Mouse (Mus musculus) midbrain, embryonic 15.5 days (tissue): Measurements from ENCODE around the gene Arhgef1. TPM values are rescaled to one million over a fixed set of nuclear protein-coding genes. Genes with fewer than 3 reads are reported as not detected.
A peak's percentile ranks its signal among the peaks of the same experiment; 100 is the strongest.

Experiments
- ATAC-seq: fragments of 200-750 bp; cut with Nextera tagmentation; replicated peaks from 2 replicates; pipeline ENCODE4 v1.8.0; 2017; ENCODE audit warnings: moderate TSS enrichment
- H3K27ac ChIP-seq: fragments of 300-500 bp; sonication (generic); 2 replicates; pipeline ENCODE4 v1.5.1; 2015; ENCODE audit warnings: mild to moderate bottlenecking, inconsistent platforms
- H3K27me3 ChIP-seq: fragments of 300-500 bp; sonication (generic); replicated peaks from 2 replicates; pipeline ENCODE4 v1.6.1; 2015; ENCODE audit warnings: inconsistent platforms
- H3K36me3 ChIP-seq: fragments of 300-500 bp; sonication (generic); replicated peaks from 2 replicates; pipeline ENCODE4 v1.6.1; 2015; ENCODE audit warnings: inconsistent platforms
- H3K4me1 ChIP-seq: fragments of 300-500 bp; sonication (generic); 2 replicates; pipeline ENCODE4 v1.6.1; 2015; ENCODE audit warnings: inconsistent platforms
- H3K4me2 ChIP-seq: fragments of 300-500 bp; sonication (generic); 2 replicates; pipeline ENCODE4 v1.6.1; 2015; ENCODE audit warnings: inconsistent platforms, mild to moderate bottlenecking, moderate library complexity
- H3K4me3 ChIP-seq: fragments of 300-500 bp; sonication (generic); 2 replicates; pipeline ENCODE4 v1.5.1; 2015; ENCODE audit warnings: mild to moderate bottlenecking, inconsistent platforms
- H3K9ac ChIP-seq: fragments of 300-500 bp; sonication (generic); 2 replicates; pipeline ENCODE4 v1.6.1; 2015; ENCODE audit warnings: mild to moderate bottlenecking, inconsistent platforms
- H3K9me3 ChIP-seq: fragments of 300-500 bp; sonication (generic); 2 replicates; pipeline ENCODE4 v1.6.1; 2016; ENCODE audit warnings: inconsistent platforms
- WGBS: fragments of 180-500 bp; shearing (Covaris S2); methylation state at CpG from one replicate; pipeline ENCODE4 v1.1.7; 2015; ENCODE audit warnings: mixed read lengths; 5-methylcytosine and 5-hydroxymethylcytosine counted together
- microRNA-seq: library from miRNA; unstranded; fragments of <30 nt; microRNA quantifications from one replicate; pipeline ENCODE4, GENCODE M21; 2016
- polyA plus RNA-seq: library from polyadenylated mRNA; unstranded; fragments of >200 nt; fragmentation: Nextera tagmentation; extraction: Ambion mirVana; gene quantifications from 2 replicates; pipeline ENCODE4 v1.2.1, GENCODE M21; 2015

Arhgef1 gene
- polyA plus RNA-seq, 1 experiment from 2014 or later, result 69.9 TPM

- Histone ChIP-seq H3K4me1 (peaks cover 14% of the 10 kb centered on the region), H3K4me3 (no peak overlapping the region), H3K27ac (0 out of 2 replicates have a peak overlapping the region, but pooled peaks have one; percentile 14), H3K9ac (no peak overlapping the region), H3K9me3 (no peaks in the 10 kb centered on the region), H3K36me3 (peaks cover 25% of the 10 kb centered on the region), H3K27me3 (no peaks in the 10 kb centered on the region), H3K4me2 (no peak overlapping the region)
- no peak for ATAC-seq
- WGBS, result 28% methylated on average over 9 of the region's 9 CpGs
Observed at GRCm38 (mm10) chr7:24974893-24975595, 72.3 kb downstream of the Arhgef1 start.

Small RNA genes within 50 kb of the gene (microRNA-seq; reads per million reads assigned to microRNA genes)
- gene Mir7046, result 1.7 reads per million

Other genes with a start within 250 kb of the Arhgef1 start
- 0.17 TPM in 1 of 2 replicates, not detected in the other for gene Tex101, start 226.2 kb upstream of the Arhgef1 start, polyA plus RNA-seq
- gene BC049730, start 193.7 kb upstream of the Arhgef1 start, polyA plus RNA-seq, result not detected in 2 replicates
- not detected in 2 replicates for gene Gm4763, start 176.0 kb upstream of the Arhgef1 start, polyA plus RNA-seq
- 0.27 and 0.57 TPM in 2 replicates for gene Cd177, start 142.6 kb upstream of the Arhgef1 start, polyA plus RNA-seq
- 0.18 TPM in 1 of 2 replicates, not detected in the other for gene Ceacam10, start 125.7 kb upstream of the Arhgef1 start, polyA plus RNA-seq
- gene Gm9844, start 40.7 kb upstream of the Arhgef1 start, polyA plus RNA-seq, result 34.4 and 34.5 TPM in 2 replicates
- gene Lypd4, start 33.0 kb upstream of the Arhgef1 start, polyA plus RNA-seq, result 0.13 TPM in 1 of 2 replicates, not detected in the other
- 0.13 and 0.41 TPM in 2 replicates for gene Dmrtc2, start 32.9 kb upstream of the Arhgef1 start, polyA plus RNA-seq
- 1,081 and 1,108 TPM in 2 replicates for gene Rps19, start 18.5 kb upstream of the Arhgef1 start, polyA plus RNA-seq
- 0.42 and 0.49 TPM in 2 replicates for gene Cd79a, start 5.5 kb upstream of the Arhgef1 start, polyA plus RNA-seq
- gene Gm4881, start 41.6 kb downstream of the Arhgef1 start, polyA plus RNA-seq, result 5.0 and 6.4 TPM in 2 replicates
- gene Rabac1, start 69.8 kb downstream of the Arhgef1 start, polyA plus RNA-seq, result 275 and 289 TPM in 2 replicates
- gene Atp1a3, start 103.0 kb downstream of the Arhgef1 start, polyA plus RNA-seq, result 405 and 430 TPM in 2 replicates
- gene Grik5, start 169.4 kb downstream of the Arhgef1 start, polyA plus RNA-seq, result 19.5 and 22.1 TPM in 2 replicates
- 39.1 and 41.3 TPM in 2 replicates for gene Zfp574, start 169.7 kb downstream of the Arhgef1 start, polyA plus RNA-seq